Mouse (Mus musculus) stomach, embryonic 15.5 days (tissue): ENCODE measurements at regions not wholly inside any gene's neighbourhood (a gene's known extent, or its start where the extent isn't known, plus 50 kb on each side); places are given as distances from the start of the nearest gene placed in this dataset.

Source experiments
- ATAC-seq: fragments of 200-750 bp; cut with Nextera tagmentation; 2 replicates; pipeline ENCODE4 v1.8.0; 2017; ENCODE audit warnings: low read depth, moderate number of reproducible peaks, moderate TSS enrichment; ENCODE audit not compliant: insufficient read depth, low FRiP score
- H3K27ac ChIP-seq: fragments of 300-500 bp; sonication (generic); 2 replicates; pipeline ENCODE4 v1.5.1; 2015; ENCODE audit warnings: mild to moderate bottlenecking, inconsistent platforms
- H3K27me3 ChIP-seq: fragments of 300-500 bp; sonication (generic); replicated peaks from 2 replicates; pipeline ENCODE4 v1.6.1; 2015; ENCODE audit warnings: inconsistent platforms
- H3K36me3 ChIP-seq: fragments of 300-500 bp; sonication (generic); 2 replicates; pipeline ENCODE4 v1.6.1; 2015; ENCODE audit warnings: inconsistent platforms
- H3K4me1 ChIP-seq: fragments of 300-500 bp; sonication (generic); 2 replicates; pipeline ENCODE4 v1.6.1; 2015; ENCODE audit warnings: inconsistent platforms
- H3K4me2 ChIP-seq: fragments of 300-500 bp; sonication (generic); 2 replicates; pipeline ENCODE4 v1.6.1; 2015; ENCODE audit warnings: mild to moderate bottlenecking, inconsistent platforms
- H3K4me3 ChIP-seq: fragments of 300-500 bp; sonication (generic); replicated peaks from 2 replicates; pipeline ENCODE4 v1.5.1; 2015; ENCODE audit warnings: inconsistent platforms
- H3K9ac ChIP-seq: fragments of 300-500 bp; sonication (generic); 2 replicates; pipeline ENCODE4 v1.6.1; 2015; ENCODE audit warnings: inconsistent platforms
- H3K9me3 ChIP-seq: fragments of 300-500 bp; sonication (generic); 2 replicates; pipeline ENCODE4 v1.6.1; 2016; ENCODE audit warnings: inconsistent platforms
- WGBS: fragments of 180-500 bp; shearing (Covaris S2); methylation state at CpG from one replicate; pipeline ENCODE4 v1.1.7; 2015; 5-methylcytosine and 5-hydroxymethylcytosine counted together

DNA sequence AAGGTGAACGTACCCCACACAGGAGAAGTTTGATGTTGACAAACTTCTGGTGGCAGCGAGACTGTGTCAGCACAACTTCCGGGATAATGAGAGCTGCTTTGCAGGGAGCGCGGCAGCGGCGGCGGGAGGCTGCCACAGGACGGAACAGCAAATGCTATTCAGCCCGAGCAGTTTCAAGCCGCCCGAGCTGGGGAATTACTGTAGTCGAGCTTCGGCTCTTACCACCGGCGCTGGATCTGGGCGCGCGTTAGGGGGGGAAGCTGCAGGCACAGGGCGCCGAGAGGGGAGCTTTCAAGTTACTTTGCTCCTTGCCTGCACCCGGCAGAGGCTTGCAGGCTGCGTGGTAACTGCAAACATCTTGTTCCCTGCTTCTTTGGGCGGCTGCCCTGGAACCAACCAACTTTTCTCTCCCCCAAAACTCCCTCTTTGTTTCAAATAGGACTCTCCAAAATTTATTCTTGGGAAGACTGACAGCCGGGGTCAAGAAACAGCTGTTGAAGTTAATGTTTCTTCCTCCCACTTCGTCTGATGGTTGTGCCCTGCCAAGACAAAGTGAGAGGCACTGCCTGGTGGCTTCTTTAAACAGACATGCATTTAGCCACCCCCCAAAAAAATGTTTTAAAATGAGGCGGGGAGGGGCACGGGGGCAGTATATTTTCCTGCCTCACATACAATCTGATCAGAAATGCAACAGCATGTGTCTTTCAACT lies 89.0 kb upstream of the Ssbp2 start:
- Histone ChIP-seq H3K4me2 (peak overlapping the region; percentile 58), H3K4me3 (peak overlapping the region; percentile 38), H3K9me3 (no peaks in the 10 kb centered on the region), H3K27me3 (no peaks in the 10 kb centered on the region), H3K4me1 (peaks cover 28% of the 10 kb centered on the region), H3K9ac (peak overlapping the region; percentile 2; the same call in 1 of the 2 replicates), H3K27ac (peak overlapping the region; percentile 97), H3K36me3 (no peaks in the 10 kb centered on the region)
- WGBS = 0% methylated on average over 28 of the region's 28 CpGs
- ATAC-seq = peak; percentile 95

DNA sequence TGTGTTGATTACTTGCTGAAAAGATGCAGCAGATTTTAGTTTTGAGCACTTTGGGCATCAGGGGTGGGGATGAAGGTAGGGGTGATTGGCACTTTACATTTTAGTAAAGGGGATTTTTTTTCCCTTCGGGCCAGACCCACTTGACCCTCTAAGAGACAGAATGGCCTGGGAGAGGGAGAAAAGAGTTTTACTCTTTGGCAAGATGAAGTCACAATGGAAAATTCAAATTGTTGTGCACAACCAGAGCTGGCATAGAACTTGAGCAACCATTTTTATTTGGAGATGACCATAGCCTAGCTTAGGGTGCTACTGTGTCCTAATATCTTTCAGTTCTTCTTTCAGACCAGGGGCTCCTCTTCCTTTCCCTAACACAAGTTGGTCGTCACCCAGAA lies 88.5 kb upstream of the Ssbp2 start:
- 34% methylated on average over 2 of the region's 2 CpGs for WGBS

DNA sequence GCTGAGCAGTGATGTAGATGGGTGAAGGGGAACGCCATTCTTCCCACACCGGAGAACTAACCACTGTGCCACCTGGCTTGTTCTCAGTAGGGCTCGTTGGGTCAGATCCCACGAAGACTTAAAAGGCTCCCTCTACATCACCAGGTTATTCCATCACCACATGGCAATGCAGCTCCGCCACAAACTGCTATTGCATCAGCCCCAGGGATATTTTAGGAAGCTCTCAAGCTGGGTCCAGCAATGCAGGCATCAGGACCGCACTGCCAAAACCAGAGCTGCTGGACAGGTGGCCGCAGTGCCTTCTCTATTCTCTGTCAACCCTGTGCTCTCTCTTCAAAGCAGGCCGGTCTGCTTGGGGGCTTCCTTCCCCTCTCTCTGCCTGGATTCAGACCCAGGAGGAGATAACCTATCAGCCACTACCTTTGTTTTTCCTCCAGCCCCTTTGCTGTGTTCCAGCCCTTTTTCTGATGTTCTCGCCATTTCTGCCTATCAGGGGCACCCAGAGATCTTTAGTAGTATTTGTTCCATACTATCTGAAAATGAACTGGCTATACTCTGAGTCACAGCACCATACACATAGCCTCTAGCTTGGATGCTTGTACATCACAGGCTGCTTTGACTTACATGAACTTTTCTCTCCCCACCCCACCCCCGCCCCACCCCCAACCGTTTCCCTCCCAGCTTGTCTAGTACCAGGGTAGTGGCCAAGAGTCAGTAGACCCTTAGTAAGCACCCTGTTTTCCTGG lies 87.8 kb upstream of the Ssbp2 start:
- H3K27me3 ChIP-seq = no peaks in the 10 kb centered on the region
- no peak for ATAC-seq
- H3K27ac ChIP-seq = peak overlapping the region; percentile 97
- H3K9me3 ChIP-seq = no peaks in the 10 kb centered on the region
- H3K4me2 ChIP-seq = no peak overlapping the region
- H3K4me3 ChIP-seq = no peak overlapping the region
- WGBS = 63% methylated on average over 11 of the region's 11 CpGs
- H3K36me3 ChIP-seq = no peaks in the 10 kb centered on the region
- no peak overlapping the region for H3K9ac ChIP-seq
- peaks cover 28% of the 10 kb centered on the region for H3K4me1 ChIP-seq

More for the DNA sequence above, 88.5 kb upstream of the Ssbp2 start:
- H3K9ac ChIP-seq = no peak overlapping the region; the same call in 1 of the 2 replicates
- H3K4me1 ChIP-seq = peaks cover 28% of the 10 kb centered on the region
- peak overlapping the region; percentile 97 for H3K27ac ChIP-seq
- H3K27me3 ChIP-seq = no peaks in the 10 kb centered on the region
- no peaks in the 10 kb centered on the region for H3K36me3 ChIP-seq
- peak overlapping the region; percentile 38 for H3K4me3 ChIP-seq
- ATAC-seq = no peak
- no peaks in the 10 kb centered on the region for H3K9me3 ChIP-seq
- H3K4me2 ChIP-seq = peak overlapping the region; percentile 58

DNA sequence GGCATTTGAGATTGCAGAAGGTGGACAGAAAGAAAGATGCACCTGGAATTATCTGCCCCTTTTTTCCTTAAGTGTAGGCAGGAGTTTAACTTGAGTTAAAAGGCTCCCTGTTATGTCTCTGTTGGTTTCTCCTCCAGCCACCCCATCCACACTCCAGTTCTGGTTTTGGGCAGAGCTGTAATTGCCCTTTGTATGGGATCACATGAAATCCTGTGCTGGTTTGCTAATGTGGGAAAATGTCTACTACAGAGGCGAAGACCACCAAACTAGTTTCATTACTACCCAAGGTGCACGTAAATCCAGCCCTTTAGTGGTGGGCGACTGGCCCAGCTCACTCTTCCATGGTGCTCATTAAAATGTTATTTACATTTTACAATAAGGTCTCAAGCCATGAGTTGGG lies 85.9 kb upstream of the Ssbp2 start:
- no peak overlapping the region for H3K4me2 ChIP-seq
- ATAC-seq = no peak
- no peaks in the 10 kb centered on the region for H3K9me3 ChIP-seq
- H3K36me3 ChIP-seq = no peaks in the 10 kb centered on the region
- no peaks in the 10 kb centered on the region for H3K27me3 ChIP-seq
- 0 out of 2 replicates have a peak overlapping the region, but pooled peaks have one; percentile 22 for H3K27ac ChIP-seq
- 23% methylated on average over 3 of the region's 3 CpGs for WGBS
- H3K4me3 ChIP-seq = no peak overlapping the region
- peaks cover 28% of the 10 kb centered on the region for H3K4me1 ChIP-seq
- H3K9ac ChIP-seq = no peak overlapping the region

DNA sequence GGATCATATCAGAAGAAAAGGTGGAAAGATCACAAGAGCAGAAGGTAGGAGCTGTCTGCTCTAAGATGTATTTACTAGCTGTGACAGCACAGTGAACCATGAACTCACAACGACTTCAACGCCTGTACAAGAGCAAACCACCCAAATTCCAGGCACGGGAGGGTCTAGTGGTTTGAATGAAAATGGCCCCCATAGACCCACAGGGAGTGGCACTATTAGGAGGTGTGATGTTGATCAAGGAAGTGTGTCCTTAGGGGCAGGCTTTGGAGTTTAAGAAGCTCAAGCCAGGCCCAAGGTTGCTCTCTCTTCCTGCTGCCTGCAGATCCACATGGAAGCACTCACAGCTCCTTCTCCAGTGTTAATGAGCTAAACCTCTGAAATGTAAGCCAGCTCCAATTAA lies 83.5 kb upstream of the Ssbp2 start:
- Histone ChIP-seq H3K4me2 (no peak overlapping the region), H3K4me1 (peaks cover 16% of the 10 kb centered on the region), H3K27me3 (no peaks in the 10 kb centered on the region), H3K9me3 (no peaks in the 10 kb centered on the region), H3K9ac (no peak overlapping the region), H3K36me3 (no peaks in the 10 kb centered on the region), H3K4me3 (no peak overlapping the region), H3K27ac (no peak overlapping the region)
- 85% methylated on average over 3 of the region's 3 CpGs for WGBS
- no peak for ATAC-seq

DNA sequence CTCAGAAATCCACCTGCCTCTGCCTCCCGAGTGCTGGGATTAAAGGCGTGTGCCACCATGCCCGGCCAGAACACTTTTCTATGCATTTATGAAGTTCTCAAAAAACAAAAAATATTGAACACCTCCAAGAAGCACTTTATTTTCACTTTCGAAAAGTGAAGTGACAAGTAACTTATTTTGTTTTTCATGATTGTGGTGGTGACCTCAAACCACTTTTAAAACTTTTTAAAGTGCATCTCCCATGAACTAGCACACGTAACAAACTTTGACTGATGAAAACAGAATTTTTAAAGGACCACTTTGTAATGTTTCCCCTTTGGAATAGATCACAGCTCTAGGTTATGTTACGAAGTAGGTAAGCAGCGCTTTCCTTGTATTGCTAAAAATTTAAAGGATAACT lies 82.7 kb upstream of the Ssbp2 start:
- no peak overlapping the region for H3K9ac ChIP-seq
- no peak overlapping the region for H3K4me3 ChIP-seq
- WGBS = 92% methylated on average over 7 of the region's 7 CpGs
- no peak overlapping the region for H3K27ac ChIP-seq
- H3K4me1 ChIP-seq = peaks cover 7% of the 10 kb centered on the region
- no peaks in the 10 kb centered on the region for H3K27me3 ChIP-seq
- no peak for ATAC-seq
- H3K36me3 ChIP-seq = no peaks in the 10 kb centered on the region
- no peaks in the 10 kb centered on the region for H3K9me3 ChIP-seq
- H3K4me2 ChIP-seq = no peak overlapping the region

DNA sequence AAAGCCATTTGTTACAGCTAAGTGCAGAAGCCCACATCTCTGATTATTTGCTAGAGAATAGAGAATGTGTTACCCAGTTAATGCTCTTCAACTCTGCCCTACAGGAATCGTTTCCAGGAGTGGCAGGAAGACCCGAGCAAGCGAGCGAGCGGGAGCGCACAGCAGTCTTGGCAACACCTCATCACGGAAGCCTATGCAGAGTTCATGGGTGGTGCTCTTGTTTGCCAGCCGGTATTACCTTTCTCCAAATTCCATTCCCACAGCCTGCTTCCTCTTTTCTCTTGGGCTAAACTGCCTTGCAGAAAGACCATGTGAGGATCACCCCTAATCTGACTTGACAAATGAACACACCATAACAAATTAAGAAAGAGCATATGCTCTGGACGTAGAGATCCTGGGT lies 82.1 kb upstream of the Ssbp2 start:
- peaks cover 2% of the 10 kb centered on the region; the same call in 1 of the 2 replicates for H3K4me1 ChIP-seq
- 83% methylated on average over 9 of the region's 9 CpGs for WGBS

DNA sequence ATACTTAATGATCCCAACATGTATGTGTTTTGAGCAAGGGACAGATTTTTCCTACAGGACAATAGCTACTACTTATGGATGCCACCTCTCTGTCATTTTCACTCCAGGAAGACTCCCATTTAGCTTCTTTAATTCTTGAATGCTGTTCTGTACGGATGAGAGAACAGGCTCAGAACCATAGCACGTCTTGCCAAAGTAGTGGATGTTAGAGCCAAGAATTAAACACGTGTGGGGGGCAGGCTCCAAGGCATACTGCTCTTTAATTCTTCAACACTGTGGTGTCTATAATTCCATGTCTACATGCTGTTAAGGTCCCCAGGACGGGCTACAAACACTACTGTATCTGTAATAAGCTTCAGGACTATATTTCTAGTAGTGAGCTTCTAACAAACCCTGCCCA lies 74.7 kb upstream of the Ssbp2 start:
- ATAC-seq = no peak
- WGBS = 67% methylated on average over 4 of the region's 4 CpGs
- H3K9me3 ChIP-seq = no peaks in the 10 kb centered on the region

More for the DNA sequence above, 82.1 kb upstream of the Ssbp2 start:
- no peaks in the 10 kb centered on the region for H3K9me3 ChIP-seq
- ATAC-seq = no peak
- H3K4me3 ChIP-seq = no peak overlapping the region
- H3K36me3 ChIP-seq = no peaks in the 10 kb centered on the region
- H3K27me3 ChIP-seq = no peaks in the 10 kb centered on the region
- H3K27ac ChIP-seq = no peak overlapping the region
- no peak overlapping the region for H3K4me2 ChIP-seq
- H3K9ac ChIP-seq = no peak overlapping the region

DNA sequence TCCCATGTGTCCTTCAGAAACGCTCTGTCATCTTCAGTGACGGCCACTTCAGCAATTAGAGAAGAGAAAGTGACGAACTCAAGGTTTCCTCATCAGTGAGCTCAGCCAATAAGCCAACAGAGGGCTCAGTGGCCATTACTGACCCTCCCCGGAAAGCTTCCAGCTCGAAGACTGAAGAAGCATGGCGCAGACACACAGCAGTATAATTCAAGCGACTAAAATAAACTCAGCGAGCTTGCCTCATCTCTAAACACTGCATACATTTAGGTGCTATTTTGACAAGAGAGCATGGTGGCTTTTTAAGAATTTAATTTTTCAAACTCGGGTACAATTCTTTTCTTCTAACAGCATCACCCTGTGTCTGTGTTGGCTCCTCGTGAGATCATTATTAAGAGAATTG lies 72.2 kb upstream of the Ssbp2 start:
- no peaks in the 10 kb centered on the region for H3K27me3 ChIP-seq
- H3K9ac ChIP-seq = no peak overlapping the region
- H3K36me3 ChIP-seq = no peaks in the 10 kb centered on the region
- no peak overlapping the region for H3K4me2 ChIP-seq
- no peaks in the 10 kb centered on the region for H3K9me3 ChIP-seq
- no peak overlapping the region for H3K4me3 ChIP-seq
- H3K27ac ChIP-seq = no peak overlapping the region
- WGBS = 67% methylated on average over 10 of the region's 10 CpGs
- no peaks in the 10 kb centered on the region for H3K4me1 ChIP-seq
- no peak for ATAC-seq

More for the DNA sequence above, 74.7 kb upstream of the Ssbp2 start:
- H3K36me3 ChIP-seq = no peaks in the 10 kb centered on the region
- H3K9ac ChIP-seq = no peak overlapping the region
- no peak overlapping the region for H3K4me3 ChIP-seq
- H3K27ac ChIP-seq = no peak overlapping the region
- H3K27me3 ChIP-seq = no peaks in the 10 kb centered on the region
- H3K4me2 ChIP-seq = no peak overlapping the region
- no peaks in the 10 kb centered on the region for H3K4me1 ChIP-seq

DNA sequence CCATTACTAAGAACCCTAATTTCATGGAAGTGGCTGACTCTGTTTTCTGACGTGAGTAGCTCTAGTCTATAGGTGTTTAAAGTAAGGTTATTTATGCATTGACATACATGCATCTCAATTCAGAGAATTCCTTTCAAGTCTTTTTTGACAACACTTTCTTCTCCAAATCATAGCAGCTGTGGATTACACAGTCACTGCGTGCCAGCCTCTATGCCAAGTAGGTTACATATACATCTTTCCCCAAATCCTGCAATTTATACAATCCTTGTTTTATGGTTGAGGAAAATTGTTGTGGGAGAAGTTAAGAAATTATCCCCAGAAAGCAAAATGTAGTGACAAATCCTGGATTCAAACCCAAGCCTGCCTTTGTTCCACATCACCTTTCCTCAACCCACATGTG lies 56.5 kb upstream of the Ssbp2 start:
- ATAC-seq = no peak
- no peak overlapping the region for H3K4me2 ChIP-seq
- WGBS = 88% methylated on average over 2 of the region's 2 CpGs
- no peaks in the 10 kb centered on the region for H3K4me1 ChIP-seq
- no peak overlapping the region for H3K27ac ChIP-seq
- H3K27me3 ChIP-seq = no peaks in the 10 kb centered on the region
- no peak overlapping the region for H3K9ac ChIP-seq
- no peaks in the 10 kb centered on the region for H3K36me3 ChIP-seq
- H3K4me3 ChIP-seq = no peak overlapping the region
- no peaks in the 10 kb centered on the region for H3K9me3 ChIP-seq

DNA sequence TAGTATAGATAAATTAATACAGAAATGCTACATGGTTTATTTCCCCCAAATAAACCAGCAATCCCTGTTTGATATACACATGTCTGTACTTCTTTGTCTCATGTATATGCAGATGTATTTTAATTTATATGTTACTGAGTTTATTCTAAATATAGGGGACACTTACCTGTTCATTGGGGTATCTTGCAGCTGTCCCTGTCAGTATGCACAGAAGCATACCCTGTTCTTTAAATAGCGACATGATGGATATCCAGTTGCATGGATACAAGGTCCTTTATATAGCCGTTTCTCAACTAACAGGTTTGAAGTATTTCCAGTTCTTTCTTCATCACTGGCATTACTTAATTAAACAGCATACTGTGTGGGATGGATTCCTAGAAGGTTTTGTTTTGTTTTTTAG lies 55.1 kb upstream of the Ssbp2 start:
- H3K4me1 ChIP-seq = no peaks in the 10 kb centered on the region
- no peaks in the 10 kb centered on the region for H3K36me3 ChIP-seq
- H3K27ac ChIP-seq = no peak overlapping the region
- no peak overlapping the region for H3K9ac ChIP-seq
- ATAC-seq = no peak
- WGBS = 80% methylated on average over 2 of the region's 2 CpGs
- H3K27me3 ChIP-seq = no peaks in the 10 kb centered on the region
- no peak overlapping the region for H3K4me3 ChIP-seq
- H3K9me3 ChIP-seq = no peaks in the 10 kb centered on the region
- H3K4me2 ChIP-seq = no peak overlapping the region

DNA sequence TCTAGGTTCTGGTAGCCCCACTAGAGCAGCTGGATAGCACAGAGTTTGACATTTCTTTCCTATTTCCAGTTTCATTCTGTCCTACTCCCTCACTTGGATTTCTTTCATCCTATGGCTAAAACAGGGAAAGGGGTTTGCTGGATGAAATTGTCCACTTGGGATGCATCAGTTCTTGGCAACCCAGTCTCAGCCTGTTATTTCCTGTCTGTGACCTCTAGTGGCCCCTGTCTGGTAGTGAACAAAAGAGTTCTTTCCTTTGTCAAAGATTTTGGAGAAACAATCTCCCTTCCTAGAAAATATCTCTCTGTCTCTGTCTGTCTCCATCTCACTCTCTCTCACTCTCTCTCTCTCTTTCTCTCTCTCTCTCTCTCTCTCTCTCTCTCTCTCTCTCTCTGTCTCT lies 50.0 kb upstream of the Ssbp2 start:
- no peak overlapping the region for H3K4me2 ChIP-seq
- H3K27ac ChIP-seq = no peak overlapping the region
- H3K27me3 ChIP-seq = no peaks in the 10 kb centered on the region
- H3K9me3 ChIP-seq = no peaks in the 10 kb centered on the region
- no peak overlapping the region for H3K4me3 ChIP-seq
- ATAC-seq = no peak
- no peak overlapping the region for H3K9ac ChIP-seq
- H3K36me3 ChIP-seq = no peaks in the 10 kb centered on the region
- no peaks in the 10 kb centered on the region for H3K4me1 ChIP-seq
